Mouse (Mus musculus) inflammation-experienced regulatory T-cells, adult 6 months (primary cell): Measurements from ENCODE around the gene Mrto4. TPM values are rescaled to one million over a fixed set of nuclear protein-coding genes. Genes with fewer than 3 reads are reported as not detected.

ENCODE experiments used
- ATAC-seq: one replicate; pipeline ENCODE4 v1.8.0; 2017
- polyA plus RNA-seq, 3 experiments: library from polyadenylated mRNA; unstranded; fragments of 100-300 nt; shearing (Covaris generic); gene quantifications; one replicate each; pipeline ENCODE4 v1.2.1; 2017

Mrto4 gene
- polyA plus RNA-seq, 3 experiments from 2014 or later = 34.9 to 56.1 (median 49.1) TPM

- no peak for ATAC-seq
Measured at GRCm38 (mm10) chr4:139338145-139338544, 14.2 kb downstream of the Mrto4 start.

GRCm38 (mm10) chr4:139336822-139337483, 15.4 kb downstream of the Mrto4 start:
- peak; percentile 96 for ATAC-seq

GRCm38 (mm10) chr4:139335507-139335906, 16.9 kb downstream of the Mrto4 start:
- ATAC-seq = no peak

GRCm38 (mm10) chr4:139334631-139335295, 17.6 kb downstream of the Mrto4 start:
- ATAC-seq = no peak

- peak; percentile 100 for ATAC-seq
Measured at GRCm38 (mm10) chr4:139330605-139331004, 21.8 kb downstream of the Mrto4 start.

- peak; percentile 68 for ATAC-seq
Measured at GRCm38 (mm10) chr4:139319740-139320139, 32.6 kb downstream of the Mrto4 start.

- no peak for ATAC-seq
Measured at GRCm38 (mm10) chr4:139318449-139318848, 33.9 kb downstream of the Mrto4 start.

- ATAC-seq = no peak
Measured at GRCm38 (mm10) chr4:139312632-139313031, 39.7 kb downstream of the Mrto4 start.

GRCm38 (mm10) chr4:139311707-139312106, 40.7 kb downstream of the Mrto4 start:
- no peak for ATAC-seq

GRCm38 (mm10) chr4:139310899-139311701, 41.3 kb downstream of the Mrto4 start:
- ATAC-seq = peak; percentile 34

GRCm38 (mm10) chr4:139310171-139310898, 42.0 kb downstream of the Mrto4 start, which contains the start of the genes Pqlc2 and Akr7a5:
Gene Pqlc2 (minus strand): TSS chr4:139310708.
Gene Akr7a5 (plus strand): TSS chr4:139310744.
- ATAC-seq = peak; percentile 81

GRCm38 (mm10) chr4:139309651-139310050, 42.7 kb downstream of the Mrto4 start:
- no peak for ATAC-seq

- no peak for ATAC-seq
Measured at GRCm38 (mm10) chr4:139307916-139308315, 44.5 kb downstream of the Mrto4 start.

- no peak for ATAC-seq
Measured at GRCm38 (mm10) chr4:139305521-139305920, 46.9 kb downstream of the Mrto4 start.

- ATAC-seq = no peak
Measured at GRCm38 (mm10) chr4:139302241-139302640, 50.1 kb downstream of the Mrto4 start.

GRCm38 (mm10) chr4:139301780-139302179, 50.6 kb downstream of the Mrto4 start:
- ATAC-seq = no peak

GRCm38 (mm10) chr4:139298671-139299366, 53.6 kb downstream of the Mrto4 start:
- no peak for ATAC-seq

GRCm38 (mm10) chr4:139297566-139297965, 54.8 kb downstream of the Mrto4 start:
- no peak for ATAC-seq
